Mouse (Mus musculus) olfactory bulb, adult 2 months (tissue): ENCODE results near the gene Tctn3. TPM values are rescaled to one million over a fixed set of nuclear protein-coding genes. Genes with fewer than 3 reads are reported as not detected.
"Not testable (repeated sequence)": the region's sequence is repeated elsewhere in the genome, so short reads cannot be mapped to it uniquely, and the experiment has no call there.

Experiments used
- H3K27ac ChIP-seq: fragments of 200-500 bp; 2 replicates; pipeline ENCODE4 v1.5.1; 2012; ENCODE audit warnings: low read depth, low read length; ENCODE audit not compliant: insufficient read depth
- H3K4me1 ChIP-seq: fragments of 200-500 bp; 2 replicates; pipeline ENCODE4 v1.6.1; 2012; ENCODE audit warnings: low read length; ENCODE audit not compliant: control insufficient read depth, insufficient read depth
- H3K4me3 ChIP-seq: fragments of 200-500 bp; 2 replicates; pipeline ENCODE4 v1.5.1; 2012; ENCODE audit warnings: mild to moderate bottlenecking, low read depth, low read length, moderate library complexity; ENCODE audit not compliant: insufficient read depth
- CTCF ChIP-seq: fragments of 200-500 bp; IDR thresholded peaks from 2 replicates; pipeline ENCODE4 v1.5.1; 2012; ENCODE audit warnings: low read depth, mild to moderate bottlenecking, low read length, moderate library complexity; ENCODE audit not compliant: insufficient read depth
- POLR2A ChIP-seq: fragments of 200-500 bp; IDR thresholded peaks from 2 replicates; pipeline ENCODE4 v1.6.1; 2012; ENCODE audit warnings: mild to moderate bottlenecking, low read depth, low read length, moderate library complexity; ENCODE audit not compliant: insufficient read depth
- WGBS: fragments of 180-500 bp; shearing (Covaris S2); methylation state at CpG from one replicate; pipeline ENCODE4 v1.1.7; 2018; 5-methylcytosine and 5-hydroxymethylcytosine counted together
- polyA plus RNA-seq: library from polyadenylated mRNA; stranded (reverse); fragments of >200 nt; gene quantifications from 2 replicates; pipeline ENCODE4 v1.2.4, GENCODE M21; 2012; ENCODE audit warnings: low replicate concordance; ENCODE audit not compliant: missing spikeins, insufficient read depth, insufficient read length

Gene Tctn3
- polyA plus RNA-seq, 1 experiment: not detected

GRCm38 (mm10) chr19:40575438-40575837, 36.6 kb downstream of the Tctn3 start:
- 96% methylated on average over 5 of the region's 5 CpGs for WGBS
- no peak overlapping the region for H3K4me3 ChIP-seq
- H3K27ac ChIP-seq: no peak overlapping the region
- H3K4me1 ChIP-seq: peaks cover 4% of the 10 kb centered on the region
- TF ChIP-seq POLR2A (no peak), CTCF (no peak)

- Histone ChIP-seq H3K27ac (no peak overlapping the region), H3K4me3 (no peak overlapping the region), H3K4me1 (peaks cover 4% of the 10 kb centered on the region)
- TF ChIP-seq CTCF: no peak
- no peak for TF ChIP-seq POLR2A
- WGBS: 64% methylated on average over 9 of the region's 9 CpGs
Measured at GRCm38 (mm10) chr19:40570726-40571125, 41.3 kb downstream of the Tctn3 start.

GRCm38 (mm10) chr19:40567616-40568015, 44.4 kb downstream of the Tctn3 start:
- Histone ChIP-seq H3K4me1 (peaks cover 4% of the 10 kb centered on the region), H3K27ac (no peak overlapping the region), H3K4me3 (no peak overlapping the region)
- 80% methylated on average over 3 of the region's 3 CpGs for WGBS
- TF ChIP-seq CTCF: no peak

GRCm38 (mm10) chr19:40563880-40564645, 48.0 kb downstream of the Tctn3 start:
- TF ChIP-seq POLR2A (no peak), CTCF (no peak)
- WGBS: 89% methylated on average over 10 of the region's 10 CpGs
- Histone ChIP-seq H3K4me3 (no peak overlapping the region), H3K4me1 (no peaks in the 10 kb centered on the region), H3K27ac (no peak overlapping the region)

- WGBS: 85% methylated on average over 15 of the region's 31 CpGs
- not testable (repeated sequence) for H3K4me3 ChIP-seq, H3K27ac ChIP-seq, H3K4me1 ChIP-seq
Measured at GRCm38 (mm10) chr19:40561521-40561920, 50.5 kb downstream of the Tctn3 start.

- H3K27ac ChIP-seq: no peak overlapping the region
- 92% methylated on average over 7 of the region's 7 CpGs for WGBS
- TF ChIP-seq POLR2A (no peak), CTCF (no peak)
- no peaks in the 10 kb centered on the region for H3K4me1 ChIP-seq
- H3K4me3 ChIP-seq: no peak overlapping the region
Measured at GRCm38 (mm10) chr19:40556029-40556428, 56.0 kb downstream of the Tctn3 start.

GRCm38 (mm10) chr19:40555136-40555535, 56.9 kb downstream of the Tctn3 start:
- WGBS: 96% methylated on average over 8 of the region's 8 CpGs
- no peaks in the 10 kb centered on the region for H3K4me1 ChIP-seq
- no peak overlapping the region for H3K27ac ChIP-seq
- H3K4me3 ChIP-seq: no peak overlapping the region
- TF ChIP-seq POLR2A (no peak), CTCF (no peak)

GRCm38 (mm10) chr19:40554343-40554742, 57.7 kb downstream of the Tctn3 start:
- Histone ChIP-seq H3K4me3 (no peak overlapping the region), H3K27ac (no peak overlapping the region), H3K4me1 (no peaks in the 10 kb centered on the region)
- TF ChIP-seq POLR2A (no peak), CTCF (no peak)
- WGBS: 93% methylated on average over 11 of the region's 11 CpGs

GRCm38 (mm10) chr19:40553849-40554248, 58.2 kb downstream of the Tctn3 start:
- 93% methylated on average over 6 of the region's 6 CpGs for WGBS
- no peaks in the 10 kb centered on the region for H3K4me1 ChIP-seq
- H3K27ac ChIP-seq: no peak overlapping the region
- TF ChIP-seq POLR2A (no peak), CTCF (no peak)
- no peak overlapping the region for H3K4me3 ChIP-seq

- 86% methylated on average over 14 of the region's 14 CpGs for WGBS
- Histone ChIP-seq H3K27ac (no peak overlapping the region), H3K4me3 (no peak overlapping the region), H3K4me1 (no peaks in the 10 kb centered on the region)
- TF ChIP-seq CTCF: no peak
- no peak for TF ChIP-seq POLR2A
Measured at GRCm38 (mm10) chr19:40553014-40553789, 58.8 kb downstream of the Tctn3 start.
